Mouse (Mus musculus): ENCODE data around the gene Cdc6. TPM values are rescaled to one million over a fixed set of nuclear protein-coding genes. Genes with fewer than 3 reads are reported as not detected.

The Cdc6 gene
- polyA plus RNA-seq, 1 experiment from 2014 or later: 54.7 TPM

DNA sequence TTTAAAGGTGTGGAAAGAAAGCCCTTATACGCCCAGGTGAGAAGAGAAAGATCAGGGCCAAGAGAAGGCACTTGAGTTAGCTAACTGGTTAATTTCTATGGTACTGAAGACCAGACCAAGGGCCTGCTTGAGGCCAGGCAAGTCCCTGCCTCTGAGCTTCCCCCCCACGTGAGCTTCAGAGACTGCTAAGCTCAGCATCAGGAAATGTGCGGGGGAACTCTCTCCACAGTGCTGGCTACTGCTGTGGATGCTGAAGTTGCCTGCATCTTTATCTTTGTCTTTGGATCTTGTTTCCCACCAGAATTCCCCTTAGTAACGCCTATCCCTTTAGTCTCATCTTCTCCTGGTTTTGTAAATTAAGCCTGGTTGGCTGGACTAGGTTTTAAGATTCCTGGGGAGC, 36.2 kb upstream of the Cdc6 start:
- no peaks in the 10 kb centered on the region; the same call in 1 of the 2 replicates for H3K36me3 ChIP-seq (ENCODE audit: control insufficient read depth, insufficient read depth, low read length)
- no peak overlapping the region for H3K27ac ChIP-seq (ENCODE audit: low read depth, low read length)
- WGBS: 62% methylated on average over 4 of the region's 4 CpGs
- H3K27me3 ChIP-seq (ENCODE audit: control insufficient read depth, insufficient read depth, low read length): no peaks in the 10 kb centered on the region
- no peak overlapping the region for H3K9ac ChIP-seq (ENCODE audit: low read length)
- H3K4me2 ChIP-seq (ENCODE audit: low read depth, low read length, severe bottlenecking): no peak overlapping the region
- no peaks in the 10 kb centered on the region for H3K9me3 ChIP-seq (ENCODE audit: control insufficient read depth, low read length)
- ATAC-seq (replicated peaks; ENCODE audit: low FRiP score): no peak
- no peak for DNase-seq (ENCODE audit: low spot score)
- H3K4me1 ChIP-seq (replicated peaks; ENCODE audit: control insufficient read depth, insufficient read depth, low read length): no peaks in the 10 kb centered on the region
- H3K4me3 ChIP-seq (ENCODE audit: low read depth, low read length): no peak overlapping the region

DNA sequence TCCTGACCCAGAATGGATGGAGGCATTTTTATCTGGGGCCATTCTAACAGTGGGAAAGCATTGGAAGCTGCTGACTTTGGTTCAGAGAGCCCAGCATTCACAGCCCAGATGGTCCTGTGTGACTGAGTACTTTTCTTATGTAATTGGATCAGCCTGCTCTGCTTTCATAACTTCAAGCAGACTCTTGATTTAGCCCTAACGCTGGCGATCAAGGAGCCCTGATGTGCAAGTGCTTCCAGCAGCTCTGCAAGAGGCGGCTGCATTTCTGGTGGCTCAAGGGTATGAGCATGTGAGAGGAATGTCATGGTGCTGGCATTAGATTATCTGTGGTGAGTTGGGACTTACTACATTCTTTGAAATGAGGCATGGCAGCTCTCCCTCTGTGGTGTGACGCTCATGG, 35.6 kb upstream of the Cdc6 start:
- no peak for DNase-seq (ENCODE audit: low spot score)
- Histone ChIP-seq H3K9ac (ENCODE audit: low read length) (no peak overlapping the region), H3K4me2 (ENCODE audit: low read depth, low read length, severe bottlenecking) (no peak overlapping the region), H3K4me1 (replicated peaks; ENCODE audit: control insufficient read depth, insufficient read depth, low read length) (no peaks in the 10 kb centered on the region), H3K36me3 (ENCODE audit: control insufficient read depth, insufficient read depth, low read length) (no peaks in the 10 kb centered on the region), H3K9me3 (ENCODE audit: control insufficient read depth, low read length) (no peaks in the 10 kb centered on the region), H3K27ac (ENCODE audit: low read depth, low read length) (no peak overlapping the region), H3K4me3 (ENCODE audit: low read depth, low read length) (no peak overlapping the region), H3K27me3 (ENCODE audit: control insufficient read depth, insufficient read depth, low read length) (no peaks in the 10 kb centered on the region)
- no peak for ATAC-seq (replicated peaks; ENCODE audit: low FRiP score)
- WGBS: 67% methylated on average over 4 of the region's 4 CpGs

DNA sequence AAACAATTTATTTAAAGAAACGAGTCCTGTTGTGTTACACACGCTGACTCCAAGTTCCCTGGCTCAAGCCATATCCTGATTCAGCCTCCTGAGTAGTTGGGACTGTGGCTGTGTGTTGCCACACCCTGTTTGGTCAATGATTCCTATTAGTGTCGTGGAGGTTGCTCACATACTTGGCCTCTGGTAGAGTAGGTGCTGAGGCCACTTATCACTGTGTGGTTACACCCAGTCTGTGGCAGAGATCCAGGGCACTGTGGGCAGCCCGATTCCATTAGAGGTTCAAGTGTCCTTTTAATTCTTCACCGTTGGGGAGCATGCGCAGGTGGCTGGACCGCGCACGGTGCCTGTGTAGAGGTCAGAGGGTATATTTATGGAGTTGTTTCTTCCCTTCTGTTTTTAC, 33.7 kb upstream of the Cdc6 start:
- ATAC-seq (replicated peaks; ENCODE audit: low FRiP score) (no peak), DNase-seq (ENCODE audit: low spot score) (no peak)
- Histone ChIP-seq H3K36me3 (ENCODE audit: control insufficient read depth, insufficient read depth, low read length) (no peaks in the 10 kb centered on the region), H3K9me3 (ENCODE audit: control insufficient read depth, low read length) (no peaks in the 10 kb centered on the region), H3K27me3 (ENCODE audit: control insufficient read depth, insufficient read depth, low read length) (no peaks in the 10 kb centered on the region), H3K4me1 (replicated peaks; ENCODE audit: control insufficient read depth, insufficient read depth, low read length) (no peaks in the 10 kb centered on the region), H3K4me3 (ENCODE audit: low read depth, low read length) (no peak overlapping the region), H3K4me2 (ENCODE audit: low read depth, low read length, severe bottlenecking) (no peak overlapping the region), H3K27ac (ENCODE audit: low read depth, low read length) (no peak overlapping the region), H3K9ac (ENCODE audit: low read length) (no peak overlapping the region)
- 95% methylated on average over 9 of the region's 9 CpGs for WGBS

DNA sequence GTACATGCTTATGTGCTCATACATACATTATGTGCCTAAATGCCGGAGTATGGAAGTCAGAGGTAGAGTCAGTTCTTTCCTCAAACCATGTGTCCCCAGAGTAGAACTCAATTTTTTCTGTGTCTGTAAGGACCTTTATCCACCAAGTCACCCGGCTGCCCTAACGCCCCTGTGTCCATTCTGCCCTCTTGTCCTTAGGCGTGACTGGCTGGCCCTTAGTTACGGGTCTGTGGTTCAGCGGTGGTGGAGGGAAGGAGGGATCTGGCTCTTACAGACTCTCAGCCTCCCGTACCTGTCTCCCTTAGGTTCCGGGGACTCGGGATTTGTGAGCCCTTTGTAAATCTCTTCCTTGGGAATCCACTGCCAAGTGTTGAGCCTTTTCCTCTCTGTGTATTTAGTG, 30.6 kb upstream of the Cdc6 start:
- Histone ChIP-seq H3K9ac (ENCODE audit: low read length) (no peak overlapping the region), H3K4me1 (replicated peaks; ENCODE audit: control insufficient read depth, insufficient read depth, low read length) (no peaks in the 10 kb centered on the region), H3K4me3 (ENCODE audit: low read depth, low read length) (no peak overlapping the region), H3K36me3 (ENCODE audit: control insufficient read depth, insufficient read depth, low read length) (no peaks in the 10 kb centered on the region), H3K27ac (ENCODE audit: low read depth, low read length) (no peak overlapping the region), H3K27me3 (ENCODE audit: control insufficient read depth, insufficient read depth, low read length) (no peaks in the 10 kb centered on the region), H3K4me2 (ENCODE audit: low read depth, low read length, severe bottlenecking) (no peak overlapping the region), H3K9me3 (ENCODE audit: control insufficient read depth, low read length) (no peaks in the 10 kb centered on the region)
- WGBS: 80% methylated on average over 9 of the region's 9 CpGs
- no peak for ATAC-seq (replicated peaks; ENCODE audit: low FRiP score)
- no peak for DNase-seq (ENCODE audit: low spot score)

DNA sequence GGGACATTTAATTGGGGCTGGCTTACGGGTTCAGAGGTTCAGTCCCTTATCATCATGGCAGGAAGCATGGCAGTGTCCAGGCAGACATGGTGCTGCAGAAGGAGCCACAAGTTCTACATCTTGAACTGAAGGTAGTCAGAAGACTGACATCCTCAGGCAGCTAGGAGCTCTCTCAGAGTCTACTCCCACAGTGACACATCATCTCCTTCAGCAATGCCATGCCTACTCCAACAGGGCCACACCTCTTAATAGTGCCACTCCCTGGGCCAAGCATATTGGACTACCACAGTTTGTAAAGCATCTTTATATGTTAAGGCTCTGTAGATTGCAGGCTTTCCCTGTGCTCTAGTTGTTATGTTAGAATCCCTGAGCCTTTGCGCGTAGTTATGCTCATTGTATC, 19.9 kb upstream of the Cdc6 start:
- no peaks in the 10 kb centered on the region for H3K27me3 ChIP-seq (ENCODE audit: control insufficient read depth, insufficient read depth, low read length)
- H3K4me1 ChIP-seq (replicated peaks; ENCODE audit: control insufficient read depth, insufficient read depth, low read length): 0 out of 2 replicates have a peak, but pooled peaks cover 3% of the 10 kb centered on the region
- 94% methylated on average over 3 of the region's 3 CpGs for WGBS
- ATAC-seq (replicated peaks; ENCODE audit: low FRiP score) (no peak), DNase-seq (ENCODE audit: low spot score) (no peak)
- no peak overlapping the region for H3K9ac ChIP-seq (ENCODE audit: low read length)
- H3K36me3 ChIP-seq (ENCODE audit: control insufficient read depth, insufficient read depth, low read length): peaks cover 9% of the 10 kb centered on the region; the same call in 1 of the 2 replicates
- H3K4me3 ChIP-seq (ENCODE audit: low read depth, low read length): no peak overlapping the region
- H3K9me3 ChIP-seq (ENCODE audit: control insufficient read depth, low read length): no peaks in the 10 kb centered on the region
- H3K4me2 ChIP-seq (ENCODE audit: low read depth, low read length, severe bottlenecking): no peak overlapping the region
- H3K27ac ChIP-seq (ENCODE audit: low read depth, low read length): no peak overlapping the region

DNA sequence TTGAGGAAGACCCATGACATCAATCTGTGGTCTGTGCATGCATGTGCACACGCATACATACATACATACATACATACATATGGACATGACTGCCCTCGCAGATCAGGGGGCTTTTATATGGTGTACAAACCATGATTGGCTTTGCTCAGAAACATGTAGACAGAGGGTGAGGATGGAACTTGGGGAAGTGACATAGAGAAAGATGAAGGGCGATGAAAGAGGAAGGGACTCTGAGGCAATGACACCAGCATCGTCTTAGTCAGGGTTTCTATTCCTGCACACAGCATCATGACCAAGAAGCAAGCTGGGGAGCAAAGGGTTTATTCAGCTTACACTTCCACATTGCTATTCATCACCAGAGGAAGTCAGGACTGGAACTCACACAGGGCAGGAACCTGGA, 18.5 kb upstream of the Cdc6 start:
- no peaks in the 10 kb centered on the region for H3K27me3 ChIP-seq (ENCODE audit: control insufficient read depth, insufficient read depth, low read length)
- no peak overlapping the region for H3K9ac ChIP-seq (ENCODE audit: low read length)
- H3K36me3 ChIP-seq (ENCODE audit: control insufficient read depth, insufficient read depth, low read length): peaks cover 19% of the 10 kb centered on the region
- ATAC-seq (replicated peaks; ENCODE audit: low FRiP score) (no peak), DNase-seq (ENCODE audit: low spot score) (no peak)
- H3K4me2 ChIP-seq (ENCODE audit: low read depth, low read length, severe bottlenecking): no peak overlapping the region
- WGBS: 96% methylated on average over 4 of the region's 4 CpGs
- H3K4me1 ChIP-seq (replicated peaks; ENCODE audit: control insufficient read depth, insufficient read depth, low read length): 0 out of 2 replicates have a peak, but pooled peaks cover 3% of the 10 kb centered on the region
- no peaks in the 10 kb centered on the region for H3K9me3 ChIP-seq (ENCODE audit: control insufficient read depth, low read length)
- H3K27ac ChIP-seq (ENCODE audit: low read depth, low read length): no peak overlapping the region
- H3K4me3 ChIP-seq (ENCODE audit: low read depth, low read length): no peak overlapping the region

DNA sequence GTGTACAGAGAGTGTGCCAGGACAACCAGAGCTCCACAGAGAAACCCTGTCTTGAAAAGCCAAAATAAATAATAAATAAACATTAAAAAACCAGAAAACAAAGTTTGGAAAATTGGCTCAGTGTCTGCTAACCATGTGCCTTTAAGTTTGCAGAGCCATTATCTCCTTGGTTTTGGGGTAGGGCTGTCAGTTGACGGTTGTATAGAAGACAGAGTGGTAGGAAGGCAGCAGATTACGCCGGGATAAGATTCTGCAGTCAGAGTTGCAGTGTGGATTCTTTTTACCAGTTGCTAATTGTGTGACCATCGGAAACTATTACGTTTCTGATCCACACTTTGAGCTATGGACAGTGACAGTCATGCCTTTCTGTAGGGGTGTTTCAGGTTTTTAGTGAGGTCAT, 17.6 kb upstream of the Cdc6 start:
- Histone ChIP-seq H3K36me3 (ENCODE audit: control insufficient read depth, insufficient read depth, low read length) (peaks cover 19% of the 10 kb centered on the region), H3K4me2 (ENCODE audit: low read depth, low read length, severe bottlenecking) (no peak overlapping the region), H3K4me3 (ENCODE audit: low read depth, low read length) (no peak overlapping the region), H3K4me1 (replicated peaks; ENCODE audit: control insufficient read depth, insufficient read depth, low read length) (0 out of 2 replicates have a peak, but pooled peaks cover 3% of the 10 kb centered on the region), H3K27me3 (ENCODE audit: control insufficient read depth, insufficient read depth, low read length) (no peaks in the 10 kb centered on the region), H3K27ac (ENCODE audit: low read depth, low read length) (no peak overlapping the region), H3K9ac (ENCODE audit: low read length) (no peak overlapping the region), H3K9me3 (ENCODE audit: control insufficient read depth, low read length) (no peaks in the 10 kb centered on the region)
- ATAC-seq (replicated peaks; ENCODE audit: low FRiP score) (no peak), DNase-seq (ENCODE audit: low spot score) (no peak)
- whole genome bisulfite sequencing: 93% methylated on average over 5 of the region's 5 CpGs

DNA sequence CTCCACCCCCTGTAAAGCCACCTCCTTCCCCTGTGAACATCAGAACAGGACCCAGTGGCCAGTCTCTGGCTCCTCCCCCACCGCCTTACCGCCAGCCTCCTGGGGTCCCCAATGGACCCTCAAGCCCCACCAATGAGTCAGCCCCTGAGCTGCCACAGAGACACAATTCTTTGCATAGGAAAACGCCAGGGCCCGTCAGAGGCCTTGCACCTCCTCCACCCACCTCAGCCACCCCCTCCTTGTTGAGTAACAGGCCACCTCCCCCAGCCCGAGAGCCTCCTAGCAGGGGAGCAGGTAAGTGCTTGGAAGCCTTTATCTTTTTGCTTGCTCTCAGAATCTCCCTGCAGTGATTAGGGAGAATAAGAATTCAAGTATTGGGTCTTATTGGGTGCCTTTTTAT, 15.2 kb upstream of the Cdc6 start:
- no peaks in the 10 kb centered on the region for H3K9me3 ChIP-seq (ENCODE audit: control insufficient read depth, low read length)
- ATAC-seq (replicated peaks; ENCODE audit: low FRiP score) (no peak), DNase-seq (ENCODE audit: low spot score) (no peak)
- no peak overlapping the region for H3K27ac ChIP-seq (ENCODE audit: low read depth, low read length)
- WGBS: 39% methylated on average over 5 of the region's 5 CpGs
- H3K4me2 ChIP-seq (ENCODE audit: low read depth, low read length, severe bottlenecking): no peak overlapping the region
- H3K4me3 ChIP-seq (ENCODE audit: low read depth, low read length): no peak overlapping the region
- 0 out of 2 replicates have a peak, but pooled peaks cover 3% of the 10 kb centered on the region for H3K4me1 ChIP-seq (replicated peaks; ENCODE audit: control insufficient read depth, insufficient read depth, low read length)
- H3K9ac ChIP-seq (ENCODE audit: low read length): no peak overlapping the region
- H3K36me3 ChIP-seq (ENCODE audit: control insufficient read depth, insufficient read depth, low read length): peaks cover 19% of the 10 kb centered on the region
- no peaks in the 10 kb centered on the region for H3K27me3 ChIP-seq (ENCODE audit: control insufficient read depth, insufficient read depth, low read length)

DNA sequence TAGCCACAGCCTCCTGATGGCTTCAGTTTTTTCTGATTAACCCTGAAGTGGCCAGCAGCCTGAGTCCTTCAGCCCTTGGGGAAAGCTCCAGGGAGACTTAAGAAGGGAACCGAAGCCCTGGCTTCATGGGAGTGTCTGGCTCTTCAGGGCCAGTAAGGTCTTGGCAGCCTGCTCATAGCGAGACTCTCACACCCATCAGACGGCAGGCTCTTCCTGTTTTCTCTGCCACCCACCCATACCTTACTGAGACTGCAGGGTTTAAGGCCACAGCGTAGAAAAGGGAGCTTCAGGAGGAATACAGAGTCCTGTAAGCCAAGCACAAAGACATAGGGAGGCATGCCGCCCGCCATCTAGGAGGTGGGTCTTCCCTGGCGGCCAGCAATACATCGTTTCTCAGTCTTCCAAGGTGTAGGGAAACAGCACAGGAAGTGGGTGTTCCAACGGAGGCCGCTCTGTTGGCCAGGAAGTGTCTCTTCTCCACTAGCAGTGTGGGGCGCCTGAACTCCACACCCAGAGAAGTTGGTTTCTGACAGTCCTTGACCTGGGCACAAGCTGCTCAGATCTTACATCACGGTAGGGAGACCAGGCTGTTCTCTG, 7.0 kb upstream of the Cdc6 start:
- H3K4me2 ChIP-seq (ENCODE audit: low read depth, low read length, severe bottlenecking): no peak overlapping the region
- peaks cover 10% of the 10 kb centered on the region for H3K36me3 ChIP-seq (ENCODE audit: control insufficient read depth, insufficient read depth, low read length)
- H3K4me3 ChIP-seq (ENCODE audit: low read depth, low read length): no peak overlapping the region
- no peak overlapping the region for H3K9ac ChIP-seq (ENCODE audit: low read length)
- 89% methylated on average over 12 of the region's 12 CpGs for WGBS
- no peaks in the 10 kb centered on the region for H3K27me3 ChIP-seq (ENCODE audit: control insufficient read depth, insufficient read depth, low read length)
- no peak for DNase-seq (ENCODE audit: low spot score)
- H3K27ac ChIP-seq (ENCODE audit: low read depth, low read length): no peak overlapping the region
- peaks cover 16% of the 10 kb centered on the region for H3K4me1 ChIP-seq (replicated peaks; ENCODE audit: control insufficient read depth, insufficient read depth, low read length)
- ATAC-seq (replicated peaks; ENCODE audit: low FRiP score): no peak
- no peaks in the 10 kb centered on the region for H3K9me3 ChIP-seq (ENCODE audit: control insufficient read depth, low read length)
